Mouse (Mus musculus): ENCODE results near the gene Asrgl1.

DNA sequence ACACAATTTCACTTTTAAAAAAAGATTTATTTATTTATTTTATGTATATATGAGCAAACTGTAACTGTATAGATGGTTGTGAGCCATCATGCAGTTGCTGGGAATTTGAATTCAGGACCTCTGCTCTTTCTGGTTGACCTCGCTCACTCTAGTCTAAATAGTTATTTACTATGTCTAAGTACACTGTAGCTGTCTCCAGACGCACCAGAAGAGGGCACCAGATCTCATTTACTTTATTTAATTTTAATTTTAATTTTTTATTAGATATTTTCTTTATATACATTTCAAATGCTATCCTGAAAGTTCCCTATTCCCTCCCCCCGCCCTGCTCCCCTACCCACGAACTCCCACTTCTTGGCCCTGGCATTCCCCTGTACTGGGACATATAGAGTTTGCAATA is 10.8 kb upstream of the Asrgl1 start:
- TF ChIP-seq GATA1 (IDR thresholded peaks at IDR 0.05; ENCODE audit: borderline replicate concordance, low read length) = no peak
- TF ChIP-seq FLI1 (IDR thresholded peaks at IDR 0.05; ENCODE audit: low read length) = no peak

Measured in megakaryocyte, embryonic 14.5 days (primary cell).